Mouse (Mus musculus) liver, embryonic 13.5 days (tissue): Measurements from ENCODE around the gene Gpr152. TPM values are rescaled to one million over a fixed set of nuclear protein-coding genes. Genes with fewer than 3 reads are reported as not detected.

ENCODE experiments used
- ATAC-seq: fragments of 200-750 bp; cut with Nextera tagmentation; 2 replicates; pipeline ENCODE4 v1.8.0; 2017; ENCODE audit warnings: low read depth, mild to moderate bottlenecking, moderate number of reproducible peaks, moderate library complexity
- DNase-seq: peaks from one replicate; pipeline ENCODE4 v3.0.0; 2022
- H3K27ac ChIP-seq: fragments of 300-500 bp; sonication (generic); 2 replicates; pipeline ENCODE4 v1.5.1; 2015; ENCODE audit warnings: moderate library complexity, mild to moderate bottlenecking, inconsistent platforms
- H3K27me3 ChIP-seq: fragments of 300-500 bp; sonication (generic); 2 replicates; pipeline ENCODE4 v1.6.1; 2015; ENCODE audit warnings: mild to moderate bottlenecking, inconsistent platforms
- H3K36me3 ChIP-seq: fragments of 300-500 bp; sonication (generic); 2 replicates; pipeline ENCODE4 v1.6.1; 2015; ENCODE audit warnings: mild to moderate bottlenecking, inconsistent platforms
- H3K4me1 ChIP-seq: fragments of 300-500 bp; sonication (generic); replicated peaks from 2 replicates; pipeline ENCODE4 v1.6.1; 2015; ENCODE audit warnings: inconsistent platforms
- H3K4me2 ChIP-seq: fragments of 300-500 bp; sonication (generic); 2 replicates; pipeline ENCODE4 v1.6.1; 2015; ENCODE audit warnings: inconsistent platforms, mild to moderate bottlenecking, moderate library complexity
- H3K4me3 ChIP-seq: fragments of 300-500 bp; sonication (generic); replicated peaks from 2 replicates; pipeline ENCODE4 v1.5.1; 2015; ENCODE audit warnings: mild to moderate bottlenecking, inconsistent platforms
- H3K9ac ChIP-seq: fragments of 300-500 bp; sonication (generic); 2 replicates; pipeline ENCODE4 v1.6.1; 2015; ENCODE audit warnings: mild to moderate bottlenecking, inconsistent platforms
- H3K9me3 ChIP-seq: fragments of 300-500 bp; sonication (generic); replicated peaks from 2 replicates; pipeline ENCODE4 v1.6.1; 2016; ENCODE audit warnings: inconsistent platforms
- whole genome bisulfite sequencing: fragments of 180-500 bp; shearing (Covaris S2); methylation state at CpG from one replicate; pipeline ENCODE4 v1.1.7; 2015; ENCODE audit not compliant: insufficient replicate concordance; 5-methylcytosine and 5-hydroxymethylcytosine counted together
- polyA plus RNA-seq: library from polyadenylated mRNA; unstranded; fragments of >200 nt; fragmentation: Nextera tagmentation; extraction: Ambion mirVana; gene quantifications from 2 replicates; pipeline ENCODE4 v1.2.1, GENCODE M21; 2015

Gene Gpr152
- polyA plus RNA-seq, 1 experiment from 2014 or later: not detected

DNA sequence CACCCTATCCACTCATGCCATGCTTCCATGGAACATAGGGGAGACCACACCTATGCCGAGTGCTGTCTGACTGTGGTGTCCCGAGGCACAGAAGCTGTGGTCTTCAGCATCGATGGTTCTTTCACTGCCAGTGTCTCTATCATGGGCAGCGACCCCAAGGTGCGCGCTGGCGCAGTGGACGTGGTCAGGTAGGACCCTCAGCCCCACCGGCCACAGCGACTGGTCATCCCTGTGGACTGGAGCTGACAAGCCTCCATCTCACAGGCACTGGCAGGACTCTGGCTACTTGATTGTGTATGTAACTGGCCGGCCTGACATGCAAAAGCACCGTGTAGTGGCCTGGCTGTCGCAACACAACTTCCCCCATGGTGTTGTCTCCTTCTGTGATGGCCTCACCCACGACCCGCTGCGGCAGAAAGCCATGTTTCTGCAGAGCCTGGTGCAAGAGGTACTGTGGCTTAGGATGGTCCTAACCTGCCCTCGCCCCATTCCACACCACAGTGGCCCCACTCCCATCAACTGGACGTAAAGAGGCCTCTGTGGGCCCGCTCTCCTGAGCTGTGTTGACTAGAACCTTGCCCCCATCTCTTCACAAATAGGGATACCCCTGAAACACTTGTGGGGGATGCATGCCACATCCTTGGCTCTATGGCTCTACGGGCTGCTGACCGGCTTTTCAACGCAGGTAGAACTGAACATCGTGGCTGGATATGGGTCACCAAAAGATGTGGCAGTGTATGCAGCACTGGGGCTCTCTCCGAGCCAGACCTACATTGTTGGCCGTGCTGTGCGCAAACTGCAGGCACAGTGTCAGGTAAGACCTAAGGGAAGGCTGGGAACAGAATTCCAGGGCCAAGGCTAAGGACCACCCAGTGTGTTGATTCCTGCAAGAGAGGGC, 27.3 kb upstream of the Gpr152 start:
- H3K36me3 ChIP-seq: peaks cover 41% of the 10 kb centered on the region

DNA sequence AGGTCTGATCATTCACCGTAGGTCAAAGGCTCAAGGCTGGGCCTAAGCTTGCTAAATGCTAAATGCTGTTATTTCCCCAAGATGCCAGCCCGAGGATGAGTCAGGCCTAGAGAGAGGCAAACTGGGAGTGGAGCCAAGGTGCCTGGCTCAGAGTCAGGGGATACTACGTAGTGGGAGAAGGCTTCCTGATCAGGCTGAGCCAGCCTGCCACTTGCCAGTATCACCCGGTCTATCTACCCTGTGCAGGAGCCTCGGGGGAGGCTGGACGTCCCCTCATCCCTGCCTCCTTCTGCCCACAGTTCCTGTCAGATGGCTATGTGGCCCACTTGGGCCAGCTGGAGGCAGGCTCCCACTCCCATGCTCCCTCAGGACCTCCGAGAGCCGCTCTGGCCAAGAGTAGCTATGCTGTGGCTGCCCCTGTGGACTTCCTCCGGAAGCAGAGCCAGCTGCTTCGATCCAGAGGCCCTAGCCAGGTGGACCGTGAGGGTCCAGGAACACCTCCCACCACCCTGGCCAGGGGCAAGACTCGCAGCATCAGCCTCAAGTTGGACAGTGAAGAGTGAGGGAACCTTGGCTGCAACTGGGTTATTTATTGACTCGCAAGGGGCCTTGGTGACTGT, 26.3 kb upstream of the Gpr152 start:
- Histone ChIP-seq H3K4me2 (peak overlapping the region; percentile 51), H3K9me3 (no peaks in the 10 kb centered on the region), H3K9ac (peak overlapping the region; percentile 63), H3K36me3 (peaks cover 51% of the 10 kb centered on the region), H3K27ac (peak overlapping the region; percentile 74), H3K4me3 (peak overlapping the region; percentile 22), H3K27me3 (no peaks in the 10 kb centered on the region), H3K4me1 (peaks cover 33% of the 10 kb centered on the region)
- 28% methylated on average over 13 of the region's 13 CpGs for WGBS
- peak; percentile 81 for ATAC-seq
- DNase-seq: no peak

More for the DNA sequence above, 27.3 kb upstream of the Gpr152 start:
- WGBS: 84% methylated on average over 26 of the region's 26 CpGs
- H3K27me3 ChIP-seq: no peaks in the 10 kb centered on the region
- H3K4me1 ChIP-seq: peaks cover 33% of the 10 kb centered on the region
- no peaks in the 10 kb centered on the region for H3K9me3 ChIP-seq
- ATAC-seq (no peak), DNase-seq (no peak)
- H3K27ac ChIP-seq: no peak overlapping the region
- H3K9ac ChIP-seq: no peak overlapping the region
- H3K4me3 ChIP-seq: no peak overlapping the region
- 0 out of 2 replicates have a peak overlapping the region, but pooled peaks have one; percentile 51 for H3K4me2 ChIP-seq

DNA sequence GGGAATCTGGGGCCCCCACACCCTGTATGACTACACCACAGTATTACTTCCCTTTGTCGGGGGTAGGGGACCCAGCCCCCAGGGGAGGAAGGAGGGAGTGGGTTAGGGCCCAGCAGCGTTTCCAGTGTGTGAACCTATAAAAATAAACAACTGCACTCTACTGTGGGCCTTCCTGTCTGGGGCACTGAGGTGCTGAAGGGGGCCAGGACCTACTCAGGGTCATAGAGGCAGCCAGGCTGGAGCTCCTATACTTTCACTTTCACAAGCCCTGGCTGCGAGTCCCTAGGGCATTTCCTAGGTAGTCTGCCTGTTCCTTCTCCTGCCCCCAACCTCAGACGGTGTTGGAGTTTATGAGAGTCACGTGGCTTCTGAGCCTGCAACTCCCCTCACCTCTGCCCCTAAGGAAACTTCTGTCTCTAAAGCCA, 25.8 kb upstream of the Gpr152 start:
- H3K9ac ChIP-seq: peak overlapping the region; percentile 63
- peak overlapping the region; percentile 74 for H3K27ac ChIP-seq
- DNase-seq (no peak), ATAC-seq (peak; percentile 33)
- peaks cover 33% of the 10 kb centered on the region for H3K4me1 ChIP-seq
- H3K4me3 ChIP-seq: peak overlapping the region; percentile 22
- H3K4me2 ChIP-seq: peak overlapping the region; percentile 51
- WGBS: 13% methylated on average over 5 of the region's 5 CpGs
- H3K27me3 ChIP-seq: no peaks in the 10 kb centered on the region
- peaks cover 53% of the 10 kb centered on the region for H3K36me3 ChIP-seq
- H3K9me3 ChIP-seq: no peaks in the 10 kb centered on the region

DNA sequence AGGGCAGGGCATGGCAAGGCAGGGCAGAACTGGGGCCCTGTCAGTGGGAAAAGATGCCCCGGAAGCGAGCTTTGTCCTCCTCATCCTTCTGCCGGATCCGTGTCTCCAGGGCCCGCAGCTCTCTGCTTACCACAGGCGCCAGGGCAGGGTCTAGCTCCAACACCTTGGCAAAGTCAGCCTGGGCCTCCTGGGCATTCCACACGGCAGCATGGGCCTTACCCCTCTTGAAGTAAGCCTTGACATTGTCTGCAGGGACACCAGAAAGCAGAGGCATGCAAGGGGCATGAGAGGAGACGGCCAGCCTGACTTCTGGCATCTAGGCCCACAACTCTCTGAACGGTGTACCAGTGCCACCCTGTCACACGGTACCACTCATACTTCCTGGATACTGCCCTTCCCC, 25.0 kb upstream of the Gpr152 start:
- H3K27me3 ChIP-seq: no peaks in the 10 kb centered on the region
- H3K4me3 ChIP-seq: no peak overlapping the region
- peak overlapping the region; percentile 74; the same call in 1 of the 2 replicates for H3K27ac ChIP-seq
- peaks cover 36% of the 10 kb centered on the region for H3K4me1 ChIP-seq
- H3K4me2 ChIP-seq: peak overlapping the region; percentile 51
- ATAC-seq (no peak), DNase-seq (no peak)
- 76% methylated on average over 10 of the region's 10 CpGs for WGBS
- no peaks in the 10 kb centered on the region for H3K9me3 ChIP-seq
- peaks cover 55% of the 10 kb centered on the region for H3K36me3 ChIP-seq
- peak overlapping the region; percentile 63; the same call in 1 of the 2 replicates for H3K9ac ChIP-seq

DNA sequence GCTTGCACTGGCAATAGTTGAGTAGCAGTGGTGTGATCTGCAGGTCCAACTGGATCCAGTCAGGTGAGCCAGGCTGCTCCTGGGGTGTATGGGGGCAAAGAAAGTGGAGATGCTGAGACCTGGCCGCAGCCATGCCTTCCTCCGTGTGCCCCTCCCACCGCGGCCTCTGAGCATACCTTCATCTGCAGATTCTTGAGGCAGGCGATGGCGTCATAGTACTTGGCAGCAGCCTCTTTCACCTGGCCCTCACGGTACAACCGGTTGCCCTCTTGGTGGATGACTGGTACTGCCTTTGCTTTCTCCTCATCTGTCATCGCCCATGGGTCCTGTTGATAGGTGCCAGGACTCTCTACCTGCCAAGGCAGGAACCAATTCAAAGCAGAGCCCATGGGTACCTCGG, 24.4 kb upstream of the Gpr152 start:
- Histone ChIP-seq H3K36me3 (peaks cover 55% of the 10 kb centered on the region), H3K4me2 (no peak overlapping the region), H3K4me3 (no peak overlapping the region), H3K9me3 (no peaks in the 10 kb centered on the region), H3K27ac (0 out of 2 replicates have a peak overlapping the region, but pooled peaks have one; percentile 4), H3K4me1 (peaks cover 41% of the 10 kb centered on the region), H3K27me3 (no peaks in the 10 kb centered on the region), H3K9ac (no peak overlapping the region)
- ATAC-seq: no peak
- WGBS: 89% methylated on average over 10 of the region's 10 CpGs
- DNase-seq: no peak

DNA sequence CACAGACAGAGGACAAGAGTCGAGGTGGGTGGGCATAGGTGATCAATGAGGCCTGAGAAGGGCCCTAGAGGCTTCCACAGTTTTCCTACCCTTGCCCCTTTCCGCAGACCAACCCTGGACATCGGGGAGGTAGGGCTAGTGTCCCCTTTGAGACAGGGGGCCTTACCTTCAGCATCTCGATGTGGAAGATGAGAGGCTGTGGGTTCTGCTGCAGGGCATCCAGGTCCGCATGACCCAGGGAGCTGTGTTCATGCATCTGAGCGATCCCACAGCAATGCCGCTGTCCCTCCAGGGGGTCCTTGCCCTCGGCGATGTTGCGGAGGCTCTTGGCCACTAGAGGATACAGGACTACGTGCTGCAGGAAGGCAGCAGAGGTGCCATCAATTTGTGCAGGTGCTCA, 23.8 kb upstream of the Gpr152 start:
- no peak for ATAC-seq

DNA sequence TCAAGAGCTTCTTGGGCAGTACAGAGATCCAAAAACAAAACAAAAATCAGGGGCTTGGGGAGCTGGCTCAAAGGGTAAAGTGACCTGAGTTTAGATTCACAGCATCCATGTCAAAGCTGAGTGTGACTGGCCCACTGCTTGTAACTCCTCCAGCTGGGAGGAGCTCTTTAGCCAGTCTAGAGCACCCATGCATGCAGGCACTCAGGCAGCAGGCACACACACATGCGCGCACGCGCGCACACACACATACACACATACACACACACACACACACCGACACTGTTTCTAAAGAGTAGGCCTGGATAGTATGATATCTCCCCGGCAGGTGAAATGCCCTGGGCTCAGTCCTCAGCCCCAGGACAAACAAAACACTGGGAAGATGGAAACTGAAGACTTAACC, 22.6 kb upstream of the Gpr152 start:
- Histone ChIP-seq H3K4me2 (no peak overlapping the region), H3K4me1 (peaks cover 56% of the 10 kb centered on the region), H3K36me3 (peaks cover 51% of the 10 kb centered on the region), H3K4me3 (no peak overlapping the region), H3K27me3 (no peaks in the 10 kb centered on the region), H3K9ac (no peak overlapping the region), H3K9me3 (no peaks in the 10 kb centered on the region), H3K27ac (no peak overlapping the region)
- no peak for DNase-seq
- ATAC-seq: no peak
- WGBS: 92% methylated on average over 7 of the region's 7 CpGs

More for the DNA sequence above, 23.8 kb upstream of the Gpr152 start:
- no peaks in the 10 kb centered on the region for H3K9me3 ChIP-seq
- DNase-seq: no peak
- no peak overlapping the region for H3K27ac ChIP-seq
- no peak overlapping the region for H3K9ac ChIP-seq
- H3K4me1 ChIP-seq: peaks cover 47% of the 10 kb centered on the region
- H3K36me3 ChIP-seq: peaks cover 55% of the 10 kb centered on the region
- H3K27me3 ChIP-seq: no peaks in the 10 kb centered on the region
- no peak overlapping the region for H3K4me2 ChIP-seq
- WGBS: 75% methylated on average over 11 of the region's 11 CpGs
- no peak overlapping the region for H3K4me3 ChIP-seq

DNA sequence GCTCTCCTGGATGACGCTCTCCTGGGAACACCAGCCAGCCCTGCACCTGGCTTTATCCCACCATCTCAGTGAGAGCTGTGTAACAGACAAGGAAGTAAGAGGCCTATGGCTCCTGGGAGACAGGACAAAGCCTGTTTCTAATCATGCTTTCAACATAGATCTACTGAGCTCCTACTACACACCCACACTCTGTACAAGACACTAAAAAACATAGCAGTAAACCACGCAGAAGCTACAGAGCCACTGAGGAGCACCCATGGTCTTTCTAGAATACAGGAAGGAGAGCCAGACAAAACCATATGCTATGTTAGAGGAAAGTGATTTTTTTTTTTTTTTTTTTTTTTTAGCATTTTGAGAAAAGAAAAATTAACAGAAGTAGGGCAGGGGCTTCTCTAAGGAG, 21.2 kb upstream of the Gpr152 start:
- Histone ChIP-seq H3K27me3 (no peaks in the 10 kb centered on the region), H3K36me3 (peaks cover 46% of the 10 kb centered on the region), H3K27ac (no peak overlapping the region), H3K9ac (no peak overlapping the region), H3K4me3 (no peak overlapping the region), H3K4me1 (peaks cover 56% of the 10 kb centered on the region), H3K4me2 (no peak overlapping the region), H3K9me3 (no peaks in the 10 kb centered on the region)
- DNase-seq: no peak
- no peak for ATAC-seq
- 82% methylated on average over 2 of the region's 2 CpGs for WGBS

DNA sequence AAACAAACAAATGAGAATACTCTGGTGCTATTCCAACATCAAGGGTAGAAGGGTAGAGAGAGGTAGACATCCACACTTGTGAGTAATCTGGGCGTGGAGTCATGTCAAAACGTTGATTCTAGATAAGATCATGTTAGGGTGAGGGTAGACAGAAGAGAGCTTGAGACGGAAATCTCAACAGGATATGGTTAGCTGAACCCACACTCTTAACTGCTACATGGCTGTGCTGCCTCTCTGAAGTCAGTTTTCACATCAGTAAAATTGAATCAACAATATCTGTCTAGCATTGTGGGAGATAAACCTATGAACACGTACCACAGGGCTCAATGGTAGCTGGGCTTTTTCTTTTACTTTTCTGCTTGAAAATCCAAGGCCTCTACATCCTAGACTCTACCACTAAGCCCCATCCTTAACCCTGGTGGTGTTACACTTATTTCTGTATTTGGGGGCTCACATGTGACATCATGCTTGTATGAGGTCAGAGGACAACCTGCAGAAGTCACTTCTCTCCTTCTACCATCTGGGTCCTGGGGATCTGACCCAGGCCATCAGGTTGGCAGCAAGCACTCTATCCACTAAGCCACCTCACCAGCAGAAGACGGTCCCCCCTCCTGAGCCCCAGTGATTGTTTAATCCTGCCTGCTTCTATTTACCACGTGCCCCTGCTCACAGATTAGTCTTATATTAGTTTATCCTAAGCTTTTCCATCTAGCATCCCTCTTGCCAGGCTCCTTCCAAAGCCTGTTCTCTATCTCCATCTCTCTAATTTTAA, 19.7 kb upstream of the Gpr152 start:
- WGBS: 59% methylated on average over 6 of the region's 6 CpGs
- DNase-seq (no peak), ATAC-seq (no peak)
- H3K9ac ChIP-seq: no peak overlapping the region
- no peak overlapping the region for H3K27ac ChIP-seq
- H3K4me1 ChIP-seq: peaks cover 56% of the 10 kb centered on the region
- H3K4me3 ChIP-seq: no peak overlapping the region
- H3K27me3 ChIP-seq: no peaks in the 10 kb centered on the region
- peaks cover 35% of the 10 kb centered on the region for H3K36me3 ChIP-seq
- peak overlapping the region; percentile 73 for H3K4me2 ChIP-seq
- no peaks in the 10 kb centered on the region for H3K9me3 ChIP-seq

DNA sequence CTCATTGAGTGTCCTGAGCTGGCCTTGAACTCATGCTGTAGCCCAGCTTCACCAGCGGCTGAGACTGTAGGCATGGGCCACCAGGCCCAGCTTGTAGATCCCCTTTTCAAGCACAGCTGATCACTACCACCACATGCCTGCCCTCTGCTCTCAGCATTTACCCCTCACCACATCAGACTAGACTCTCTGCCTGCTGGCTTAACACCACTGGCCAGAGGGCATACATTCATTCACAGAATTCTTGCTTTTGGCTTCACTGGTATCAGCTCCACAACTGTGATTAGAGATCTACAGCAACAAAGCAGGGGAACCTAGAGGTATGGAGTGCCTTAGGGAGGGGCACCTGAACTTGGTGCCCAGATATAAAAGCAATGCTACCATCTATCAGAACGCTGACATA, 19.1 kb upstream of the Gpr152 start:
- Histone ChIP-seq H3K9ac (no peak overlapping the region), H3K27me3 (no peaks in the 10 kb centered on the region), H3K36me3 (peaks cover 30% of the 10 kb centered on the region), H3K4me2 (peak overlapping the region; percentile 73), H3K4me1 (peaks cover 58% of the 10 kb centered on the region), H3K4me3 (peak overlapping the region; percentile 60; the same call in 1 of the 2 replicates), H3K9me3 (no peaks in the 10 kb centered on the region), H3K27ac (no peak overlapping the region)
- no peak for ATAC-seq
- DNase-seq: no peak
- WGBS: 91% methylated on average over 2 of the region's 2 CpGs
